Mouse (Mus musculus): ENCODE results near the gene P4ha1.

P4ha1 gene

DNA sequence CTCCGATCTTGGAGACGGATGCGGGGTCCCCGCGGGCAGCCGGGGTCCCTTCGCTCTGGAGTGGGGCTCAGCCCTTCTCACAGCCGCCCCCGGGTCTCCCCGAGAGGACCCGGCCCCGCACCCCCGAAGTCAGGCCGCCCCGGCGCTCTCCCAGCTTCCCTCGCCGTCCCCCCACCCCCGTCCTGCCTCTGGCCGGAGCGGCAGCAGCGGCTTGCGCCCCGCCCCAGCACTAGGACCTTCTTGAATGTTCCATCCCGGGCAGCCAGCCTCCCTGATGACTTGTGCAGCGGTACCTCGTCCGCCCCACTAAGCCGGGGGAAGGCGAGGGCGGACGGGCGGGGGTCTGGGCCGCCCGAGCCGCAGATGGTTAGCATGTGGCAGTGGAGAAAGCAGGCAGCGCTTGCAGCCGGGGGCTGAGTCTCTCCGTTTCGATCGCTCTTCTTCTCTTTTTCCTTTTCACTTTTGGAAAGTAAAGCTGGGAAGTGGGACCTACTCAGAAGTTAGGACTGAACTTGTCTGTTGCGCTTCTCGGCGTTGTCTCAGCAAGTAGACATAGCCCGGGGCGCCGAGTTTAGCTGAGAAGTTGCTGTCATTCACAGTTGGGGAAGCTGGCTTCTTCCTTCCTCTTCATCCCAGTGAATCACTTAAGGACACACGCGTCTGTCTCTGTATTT is 529 bp downstream of the P4ha1 start:
- peak; percentile 77 for DNase-seq (ENCODE audit: low spot score)

DNA sequence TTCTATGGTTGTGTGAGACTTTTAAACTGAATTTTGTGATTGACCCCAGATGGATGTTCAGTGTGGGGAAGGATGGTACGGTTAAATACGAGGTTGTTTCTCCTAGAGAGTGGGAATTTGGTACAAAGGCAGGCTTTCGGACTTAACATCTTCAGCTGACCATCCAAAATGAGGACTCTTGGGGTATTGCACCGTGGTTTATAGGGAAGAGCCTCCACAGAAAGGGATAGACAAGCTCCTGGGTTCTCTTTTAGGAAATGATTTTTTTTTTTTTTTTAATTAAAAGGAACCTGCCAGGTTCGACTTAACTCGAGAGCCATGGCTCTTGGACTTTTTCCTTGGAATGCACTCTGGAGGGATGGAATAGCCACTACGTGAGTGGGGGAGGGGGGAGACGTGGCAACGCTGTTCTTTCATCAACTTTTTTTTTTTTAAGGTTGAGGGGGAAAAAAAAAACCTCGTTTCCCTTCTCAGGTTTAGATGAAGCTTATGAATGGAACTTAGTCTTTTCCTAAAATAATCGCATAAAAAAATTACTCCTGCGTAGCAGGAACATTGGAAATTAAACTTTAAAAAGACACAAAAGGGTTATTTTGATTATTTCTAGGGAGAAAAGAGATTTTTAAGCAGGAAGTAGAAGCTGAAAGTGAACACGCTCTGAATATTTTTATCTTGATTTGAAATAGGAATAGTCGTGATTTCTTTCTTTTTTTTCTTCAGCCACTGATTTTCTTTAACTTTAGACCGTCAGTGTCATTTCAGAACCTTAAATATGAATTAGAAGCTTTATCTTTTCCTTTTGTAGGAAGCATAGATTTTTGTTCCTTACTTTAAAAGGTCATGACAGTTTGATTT is 1.4 kb downstream of the P4ha1 start:
- peak; percentile 86 for DNase-seq (ENCODE audit: low spot score)

DNA sequence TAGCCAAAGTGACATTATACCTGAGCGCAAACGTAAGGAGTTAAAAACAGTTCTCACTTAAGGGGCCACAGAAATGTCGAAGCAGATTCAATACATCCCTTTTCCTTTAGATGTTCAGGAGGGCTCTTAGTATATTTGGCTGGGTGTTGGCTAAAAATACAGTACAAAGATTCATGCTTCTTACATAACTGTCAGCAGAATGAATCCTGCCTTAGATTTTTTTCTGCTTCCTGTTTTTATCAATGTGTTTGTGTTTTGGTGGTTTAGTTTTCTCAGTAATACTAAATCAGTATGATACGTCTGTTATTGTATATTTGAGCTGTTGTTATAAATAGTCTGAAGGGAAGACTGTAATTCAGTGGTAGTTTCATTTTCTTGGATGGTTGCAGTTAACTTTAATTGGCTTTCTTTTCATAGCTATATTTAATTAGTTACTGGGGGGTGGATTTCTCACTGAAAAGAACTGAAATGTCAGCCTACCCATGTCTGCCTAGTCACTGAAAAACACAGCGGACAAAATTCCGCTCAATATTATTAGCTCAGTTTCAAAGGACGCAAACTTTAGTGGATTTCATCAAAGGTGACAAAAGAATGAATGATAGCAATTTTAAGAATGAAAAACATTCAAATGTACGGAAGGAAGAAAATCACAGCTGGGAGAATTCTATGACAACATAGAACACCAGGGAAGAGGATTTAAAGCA is 3.7 kb downstream of the P4ha1 start:
- no peak for DNase-seq (ENCODE audit: low spot score)

DNA sequence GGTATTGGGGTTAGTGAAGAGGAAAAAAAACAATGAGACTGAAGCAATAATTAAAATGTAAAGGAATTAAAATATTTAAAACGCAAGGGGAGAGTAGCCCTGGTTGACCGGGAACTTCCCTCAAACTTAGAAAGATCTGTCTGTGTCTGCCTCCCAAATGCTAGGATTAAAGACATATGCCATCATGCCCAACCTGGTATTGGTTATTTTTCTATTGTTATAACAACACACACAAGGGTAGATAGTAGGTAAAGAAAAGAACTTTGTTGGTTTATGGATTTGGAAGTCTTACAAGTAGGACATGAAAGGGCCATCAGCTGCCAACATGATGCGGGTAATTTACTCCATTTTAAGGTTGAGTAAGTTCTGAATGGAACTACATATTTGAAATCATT is 4.2 kb downstream of the P4ha1 start:
- no peak for DNase-seq (ENCODE audit: low spot score)

DNA sequence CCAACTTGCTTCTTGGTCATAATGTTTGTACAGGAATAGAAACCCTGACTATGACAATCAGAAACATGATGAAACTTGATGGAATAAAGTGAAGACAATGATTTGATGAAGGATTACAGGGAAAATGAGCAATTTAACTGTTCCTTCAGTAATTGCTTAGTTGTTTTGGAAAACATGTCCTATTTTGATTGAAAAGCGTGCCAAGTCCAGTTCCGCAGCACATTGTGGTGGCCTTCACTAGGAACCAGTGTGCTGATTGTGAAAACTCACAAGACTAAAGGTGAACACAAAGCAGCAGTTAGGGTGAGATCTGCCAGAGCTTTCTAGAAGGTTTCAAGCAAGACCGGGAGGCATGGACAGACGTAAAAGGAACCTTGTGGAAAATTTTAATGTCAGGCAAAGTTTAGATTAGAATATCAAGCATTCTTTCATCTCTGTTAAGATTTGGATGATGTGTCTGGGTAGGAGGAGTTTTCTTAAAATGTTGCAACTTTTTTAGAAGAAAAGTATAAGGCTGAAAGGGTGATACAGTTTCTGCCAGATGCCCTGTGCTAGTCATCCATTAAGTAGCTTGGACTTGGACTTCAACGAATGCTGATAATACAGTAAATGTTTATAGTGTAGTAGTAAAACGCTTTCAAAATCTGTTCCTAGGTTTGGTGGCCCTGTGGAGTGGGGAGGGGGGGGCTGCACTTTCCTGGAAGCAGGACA is 8.6 kb downstream of the P4ha1 start:
- DNase-seq (ENCODE audit: low spot score): no peak

DNA sequence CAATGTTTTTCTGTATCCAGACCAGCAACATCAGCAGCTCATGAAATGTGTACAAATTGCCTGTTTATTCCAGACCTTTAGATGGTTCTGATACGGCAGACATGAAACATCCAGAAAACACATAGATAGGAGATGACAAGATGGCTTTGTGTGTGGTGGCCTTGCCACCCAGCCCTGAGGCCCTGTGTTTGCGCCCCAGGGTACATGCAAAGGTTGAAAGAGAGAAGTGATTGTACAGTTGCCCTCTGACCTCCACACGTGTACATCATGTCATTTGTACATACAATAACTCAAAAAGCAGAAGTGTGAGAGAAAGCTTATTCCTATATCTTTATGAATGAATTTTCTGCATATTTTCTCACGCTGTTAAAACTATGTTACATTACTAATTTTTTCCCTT is 10.3 kb downstream of the P4ha1 start:
- DNase-seq (ENCODE audit: low spot score): no peak

DNA sequence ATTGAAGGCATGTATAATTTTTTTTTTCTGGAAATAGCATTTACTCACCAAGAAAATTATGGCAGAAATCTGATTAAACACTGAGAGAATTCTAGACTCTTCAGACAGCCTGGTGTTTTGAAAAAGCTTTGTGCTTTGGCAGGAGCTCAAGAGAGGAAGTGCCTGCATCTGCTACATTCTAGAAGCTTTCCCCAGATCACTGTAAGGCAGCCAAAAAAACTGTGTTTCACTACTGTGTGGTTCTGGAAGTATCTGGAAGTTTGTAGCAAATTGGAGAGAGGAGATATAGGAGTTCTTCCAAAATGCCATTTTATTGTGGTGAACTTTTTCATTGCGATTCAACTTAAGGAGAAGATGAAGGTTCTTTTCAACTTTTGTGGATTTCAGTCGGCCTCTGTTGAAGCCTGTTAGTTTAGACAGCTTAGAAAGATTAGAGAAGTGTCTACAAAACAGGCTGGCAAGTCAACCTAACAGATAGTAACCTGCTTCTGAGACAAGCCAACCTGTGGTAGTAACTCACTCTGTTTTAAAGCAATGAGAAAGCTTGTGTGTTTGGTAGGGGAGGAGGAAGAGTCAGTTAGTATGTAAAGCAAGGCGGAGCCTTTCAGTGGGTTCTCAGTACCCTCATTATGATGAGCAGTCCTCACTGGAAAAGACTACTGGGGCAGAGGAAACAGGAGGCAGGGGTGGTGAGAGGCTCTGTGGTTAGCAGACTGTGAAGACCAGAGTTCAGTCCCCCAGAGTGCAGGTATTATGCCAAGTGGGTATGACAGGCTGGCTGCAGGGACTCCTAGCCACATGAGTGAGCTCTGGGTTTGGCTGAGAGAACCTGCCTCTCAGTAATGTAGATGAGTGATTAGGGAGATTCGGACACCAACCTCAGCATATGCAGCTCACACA is 12.1 kb downstream of the P4ha1 start:
- DNase-seq (ENCODE audit: low spot score): no peak

DNA sequence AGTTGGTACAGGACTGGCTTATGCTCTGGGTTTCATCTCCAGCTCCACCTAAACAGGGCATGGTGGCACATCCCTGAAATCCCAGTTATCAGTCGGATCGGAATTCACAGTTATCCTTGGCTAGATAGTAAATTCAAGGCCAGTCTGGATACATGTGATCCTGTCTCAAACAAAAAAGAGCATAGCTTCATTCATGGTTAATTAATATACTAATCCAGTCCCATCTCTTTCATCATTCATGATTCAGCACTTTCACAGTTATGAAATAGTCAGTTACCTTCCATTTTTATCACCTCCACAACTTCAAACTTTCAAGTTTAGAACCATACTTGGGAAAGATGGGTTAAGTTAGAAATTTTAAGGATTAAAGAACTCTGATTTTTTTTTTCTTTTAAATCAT is 13.0 kb downstream of the P4ha1 start:
- no peak for DNase-seq (ENCODE audit: low spot score)

DNA sequence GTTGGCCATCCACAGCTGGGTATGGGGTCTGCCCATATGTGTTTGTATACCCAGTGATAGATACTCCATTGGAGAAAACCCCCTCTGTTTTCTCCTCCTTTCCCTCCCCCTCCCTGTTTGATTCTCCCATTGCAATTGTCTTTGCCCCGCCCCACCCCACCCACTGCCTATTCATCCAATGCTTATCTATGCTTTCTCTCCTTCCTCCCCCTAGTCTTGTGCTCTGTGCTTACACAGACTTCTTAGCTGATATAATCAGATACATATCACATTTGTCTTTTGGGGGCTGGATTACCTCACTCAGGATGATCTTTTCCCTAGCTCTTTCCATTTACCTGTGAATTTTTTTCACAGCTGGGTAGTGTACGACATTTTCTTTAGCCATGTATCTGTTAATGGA is 23.5 kb downstream of the P4ha1 start:
- DNase-seq (ENCODE audit: low spot score): no peak

DNA sequence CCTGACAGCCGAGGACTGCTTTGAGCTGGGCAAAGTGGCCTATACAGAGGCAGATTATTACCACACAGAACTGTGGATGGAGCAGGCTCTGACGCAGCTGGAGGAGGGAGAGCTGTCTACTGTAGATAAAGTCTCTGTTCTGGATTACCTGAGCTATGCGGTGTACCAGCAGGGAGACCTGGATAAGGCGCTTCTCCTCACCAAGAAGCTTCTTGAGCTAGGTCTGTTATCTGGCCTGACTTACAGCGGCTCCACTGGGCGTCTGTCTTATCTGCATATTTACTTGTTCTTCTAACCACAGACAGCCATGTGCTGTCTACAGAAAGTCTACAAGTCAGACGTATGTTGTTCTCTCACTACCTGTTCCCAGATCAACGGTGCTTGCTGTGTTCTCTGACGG is 25.1 kb downstream of the P4ha1 start:
- no peak for DNase-seq (ENCODE audit: low spot score)

DNA sequence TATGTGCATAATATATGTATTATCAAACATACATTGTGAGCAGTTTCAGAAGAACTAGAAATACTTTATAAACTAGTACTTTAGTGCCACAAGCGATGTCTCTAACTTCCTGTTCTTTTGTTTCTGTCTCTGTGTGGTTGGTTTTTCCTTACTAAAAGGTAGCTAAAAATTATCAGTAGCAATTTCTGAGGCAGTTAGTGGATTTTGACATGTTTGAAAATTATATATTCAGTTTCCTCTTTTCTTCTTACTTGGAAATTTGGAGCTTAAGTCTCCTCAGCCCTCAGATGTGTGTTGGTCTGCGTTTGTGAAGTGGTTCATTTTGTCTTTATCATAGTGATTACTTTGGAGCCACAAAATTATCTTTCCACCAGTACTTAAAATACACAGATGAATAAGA is 26.4 kb downstream of the P4ha1 start:
- DNase-seq (ENCODE audit: low spot score): no peak

DNA sequence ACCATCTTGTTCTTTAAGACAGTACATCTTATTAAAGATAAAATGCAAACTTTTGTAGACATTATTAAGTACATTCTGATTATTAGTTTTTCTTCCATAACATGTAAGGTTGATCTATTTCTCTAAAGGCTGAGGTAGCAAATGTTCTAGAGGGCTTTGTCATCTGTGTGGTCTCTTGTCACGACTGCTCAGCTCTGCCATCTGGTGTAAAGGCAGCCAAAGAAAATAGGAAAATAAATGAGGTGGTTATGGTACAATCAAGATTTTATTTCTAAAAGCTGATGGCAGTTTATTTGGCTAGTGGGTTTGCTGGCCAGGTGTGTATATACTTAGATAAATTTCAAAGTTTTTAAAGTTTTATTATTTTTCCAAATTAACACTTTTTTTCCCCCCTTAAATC is 30.0 kb downstream of the P4ha1 start:
- no peak for DNase-seq (ENCODE audit: low spot score)

DNA sequence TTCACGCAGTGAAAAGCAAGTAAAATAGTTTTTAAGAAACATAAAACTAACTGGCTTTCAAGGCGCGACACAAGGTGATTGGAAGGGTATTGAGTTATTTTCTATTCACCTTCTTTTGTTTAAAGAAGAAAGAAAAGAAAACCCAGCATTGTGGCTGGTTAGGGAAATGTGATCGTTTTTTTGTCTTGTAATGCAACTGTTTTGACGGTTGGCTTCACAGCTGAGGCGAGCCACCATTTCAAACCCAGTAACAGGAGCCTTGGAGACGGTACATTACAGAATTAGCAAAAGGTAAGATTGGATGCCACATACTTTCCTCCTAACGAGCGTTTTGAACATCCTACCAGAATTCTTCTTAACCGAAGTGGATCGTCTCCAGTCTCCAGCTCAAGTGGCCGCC is 31.0 kb downstream of the P4ha1 start:
- no peak for DNase-seq (ENCODE audit: low spot score)

DNA sequence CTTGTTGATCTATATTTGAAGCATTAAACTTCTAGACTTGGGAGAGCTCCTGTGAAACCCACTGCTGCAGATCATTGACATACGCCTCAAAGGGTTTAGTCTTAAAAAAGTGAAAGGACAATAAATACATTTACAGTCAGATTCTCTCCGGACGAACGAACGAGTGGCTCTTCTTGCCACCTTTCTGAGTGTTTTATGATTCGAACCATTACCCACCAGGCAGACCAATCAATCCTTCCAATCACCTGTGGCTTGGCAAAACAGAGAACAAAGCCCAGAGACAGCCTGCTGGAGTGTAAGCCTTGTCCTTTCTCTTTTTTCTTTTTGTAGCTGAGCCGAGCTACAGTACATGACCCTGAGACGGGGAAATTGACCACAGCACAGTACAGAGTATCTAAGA is 31.9 kb downstream of the P4ha1 start:
- no peak for DNase-seq (ENCODE audit: low spot score)

DNA sequence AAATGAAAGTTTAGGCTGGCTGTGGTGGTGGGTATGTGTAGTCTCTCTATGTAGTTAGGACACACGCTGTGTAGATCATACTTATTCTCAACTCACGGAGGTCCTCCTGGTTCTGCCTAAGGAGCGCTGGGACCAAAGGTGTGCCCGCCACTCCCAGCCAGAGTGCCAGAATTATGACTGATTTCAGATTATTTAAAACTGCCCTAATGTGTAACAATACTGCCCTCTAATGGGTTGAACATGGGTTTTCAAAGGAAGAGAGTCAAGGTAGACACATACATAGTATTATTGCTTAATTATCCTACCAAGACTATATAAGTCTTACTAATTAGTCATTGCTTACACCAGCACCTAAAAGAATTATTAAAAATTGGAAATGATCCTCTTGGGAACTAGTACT is 35.6 kb downstream of the P4ha1 start:
- DNase-seq (ENCODE audit: low spot score): no peak

DNA sequence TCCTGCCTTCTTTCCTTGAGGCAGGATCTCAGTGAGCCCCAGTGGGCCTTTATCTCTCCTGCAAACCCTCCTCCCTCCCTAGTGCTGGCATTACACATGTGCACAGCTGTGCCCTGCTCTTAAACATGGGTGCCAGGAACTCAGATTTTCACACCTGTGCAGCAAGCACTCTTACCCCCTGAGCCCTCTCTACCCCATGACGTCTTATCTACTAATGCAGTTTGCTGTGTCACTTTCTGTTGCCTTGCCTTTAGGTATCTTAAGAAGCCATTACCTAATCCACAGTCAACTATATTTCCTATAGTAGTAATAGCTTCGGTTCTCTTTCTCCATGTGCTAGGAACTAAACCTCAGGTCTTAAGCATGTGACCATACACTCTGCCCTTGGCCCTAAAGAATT is 40.1 kb downstream of the P4ha1 start:
- DNase-seq (ENCODE audit: low spot score): no peak

DNA sequence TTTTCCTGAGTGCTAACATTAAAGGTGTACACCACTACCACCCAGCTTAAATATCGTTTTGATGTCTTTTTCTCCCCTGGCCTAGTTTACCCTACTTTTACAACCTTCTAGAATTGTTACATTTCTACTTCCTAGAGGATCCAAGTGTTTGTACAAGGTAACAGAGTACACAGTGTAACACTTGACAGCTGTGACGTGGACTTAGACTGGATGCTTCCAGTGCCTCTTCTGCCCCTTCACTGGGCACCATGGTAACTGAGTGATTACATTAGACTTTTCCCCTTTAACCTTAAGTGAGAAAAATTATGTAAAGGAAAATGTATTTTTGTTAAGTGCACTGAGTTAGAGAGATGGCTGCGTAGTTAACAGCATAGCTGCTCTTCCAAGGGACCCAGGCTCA is 41.5 kb downstream of the P4ha1 start:
- DNase-seq (ENCODE audit: low spot score): no peak

DNA sequence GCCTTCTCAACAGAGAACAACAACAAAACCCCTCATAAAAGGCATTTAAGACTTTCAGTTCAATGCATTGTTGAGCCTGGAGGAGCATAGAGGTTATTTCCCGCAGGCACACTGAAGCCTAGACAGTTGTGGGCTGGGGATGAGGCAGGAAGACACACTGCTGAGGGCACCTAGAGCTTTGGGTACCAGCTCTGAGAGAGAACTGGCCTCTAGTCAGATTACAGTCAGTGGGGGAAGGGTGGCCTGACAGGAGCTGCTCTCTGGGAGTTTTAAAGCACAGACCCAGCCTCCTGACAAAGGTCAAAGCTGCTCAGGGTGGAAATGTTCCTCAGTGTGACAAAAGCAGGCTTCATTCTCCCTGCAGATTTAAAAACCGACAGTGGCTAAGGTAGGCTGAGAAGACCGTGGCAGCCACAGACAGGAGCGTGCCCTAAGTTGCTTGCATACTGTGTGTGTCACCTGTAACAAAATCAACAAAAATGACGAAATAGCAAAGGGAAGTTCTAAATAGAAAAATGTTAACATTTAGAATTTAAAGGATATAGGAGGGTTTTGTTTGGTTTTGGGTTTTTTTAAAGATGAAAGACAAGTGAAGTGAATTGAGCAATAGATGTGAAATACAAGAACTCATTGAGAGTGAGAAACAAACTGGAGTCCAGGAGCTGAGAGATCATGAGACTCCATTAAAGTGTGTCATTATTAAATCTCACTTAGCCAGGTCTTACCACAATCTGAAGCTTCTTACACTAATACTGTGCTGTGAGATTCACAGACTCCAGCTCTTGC is 42.9 kb downstream of the P4ha1 start:
- DNase-seq (ENCODE audit: low spot score): no peak

DNA sequence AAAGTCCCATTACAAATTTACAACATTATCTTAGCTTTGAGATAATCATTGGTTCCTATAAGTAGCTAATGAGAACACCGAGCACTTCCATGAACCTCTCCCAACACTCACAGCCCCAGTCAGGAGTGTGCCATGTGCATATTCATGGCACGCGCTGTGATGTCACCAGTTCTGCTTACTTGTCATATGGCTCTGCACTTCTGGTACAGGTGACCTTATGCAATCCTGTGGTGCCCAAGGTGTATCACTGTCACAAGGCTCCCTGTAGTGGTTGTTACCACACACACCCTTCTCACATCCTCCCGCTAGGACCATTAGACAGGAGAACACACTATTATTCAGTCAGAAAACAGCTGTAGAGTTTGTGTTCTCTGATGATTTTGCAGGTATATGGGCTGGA is 43.6 kb downstream of the P4ha1 start:
- DNase-seq (ENCODE audit: low spot score): no peak

DNA sequence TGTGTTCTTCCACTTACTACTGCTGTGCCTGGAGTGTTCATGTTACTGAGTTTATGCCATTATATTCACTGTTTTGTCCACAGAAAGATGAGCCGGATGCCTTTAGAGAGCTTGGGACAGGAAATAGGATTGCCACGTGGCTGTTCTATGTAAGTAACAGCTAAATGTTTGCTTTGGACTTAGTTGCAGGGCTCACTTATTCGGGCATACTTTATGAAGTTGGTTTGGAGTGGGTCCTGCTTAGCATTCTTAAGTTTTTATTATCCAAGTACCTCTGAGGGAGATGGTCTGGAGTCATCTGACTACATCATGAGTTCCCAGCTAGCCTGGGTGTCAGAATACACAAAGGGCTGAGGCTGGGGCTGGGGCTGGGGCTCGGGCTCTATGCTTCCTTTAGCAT is 44.1 kb downstream of the P4ha1 start:
- no peak for DNase-seq (ENCODE audit: low spot score)

DNA sequence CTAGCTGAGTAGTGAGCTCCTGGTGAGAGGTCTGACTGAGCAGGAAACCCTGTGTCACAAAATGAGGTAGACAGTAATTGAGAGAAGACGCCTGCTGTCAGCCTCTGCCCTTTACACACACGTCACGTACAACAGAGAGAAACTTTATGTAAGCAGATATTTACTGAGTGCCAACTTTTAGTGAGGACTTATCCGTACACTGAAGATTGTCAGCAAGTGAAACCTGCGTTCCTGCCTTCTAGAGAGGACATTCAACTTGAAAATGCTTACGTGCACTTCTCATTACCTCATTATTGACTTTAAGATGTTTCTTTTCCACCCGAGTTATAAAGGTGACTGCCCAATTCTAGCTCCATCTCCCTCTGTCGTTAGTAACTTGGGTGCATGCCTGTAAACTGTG is 45.6 kb downstream of the P4ha1 start:
- no peak for DNase-seq (ENCODE audit: low spot score)
